Mouse (Mus musculus): ENCODE results near the gene Tspan18. TPM values are rescaled to one million over a fixed set of nuclear protein-coding genes. Genes with fewer than 3 reads are reported as not detected.

Tspan18 gene
- polyA plus RNA-seq, 1 experiment from 2014 or later = 30.2 TPM

DNA sequence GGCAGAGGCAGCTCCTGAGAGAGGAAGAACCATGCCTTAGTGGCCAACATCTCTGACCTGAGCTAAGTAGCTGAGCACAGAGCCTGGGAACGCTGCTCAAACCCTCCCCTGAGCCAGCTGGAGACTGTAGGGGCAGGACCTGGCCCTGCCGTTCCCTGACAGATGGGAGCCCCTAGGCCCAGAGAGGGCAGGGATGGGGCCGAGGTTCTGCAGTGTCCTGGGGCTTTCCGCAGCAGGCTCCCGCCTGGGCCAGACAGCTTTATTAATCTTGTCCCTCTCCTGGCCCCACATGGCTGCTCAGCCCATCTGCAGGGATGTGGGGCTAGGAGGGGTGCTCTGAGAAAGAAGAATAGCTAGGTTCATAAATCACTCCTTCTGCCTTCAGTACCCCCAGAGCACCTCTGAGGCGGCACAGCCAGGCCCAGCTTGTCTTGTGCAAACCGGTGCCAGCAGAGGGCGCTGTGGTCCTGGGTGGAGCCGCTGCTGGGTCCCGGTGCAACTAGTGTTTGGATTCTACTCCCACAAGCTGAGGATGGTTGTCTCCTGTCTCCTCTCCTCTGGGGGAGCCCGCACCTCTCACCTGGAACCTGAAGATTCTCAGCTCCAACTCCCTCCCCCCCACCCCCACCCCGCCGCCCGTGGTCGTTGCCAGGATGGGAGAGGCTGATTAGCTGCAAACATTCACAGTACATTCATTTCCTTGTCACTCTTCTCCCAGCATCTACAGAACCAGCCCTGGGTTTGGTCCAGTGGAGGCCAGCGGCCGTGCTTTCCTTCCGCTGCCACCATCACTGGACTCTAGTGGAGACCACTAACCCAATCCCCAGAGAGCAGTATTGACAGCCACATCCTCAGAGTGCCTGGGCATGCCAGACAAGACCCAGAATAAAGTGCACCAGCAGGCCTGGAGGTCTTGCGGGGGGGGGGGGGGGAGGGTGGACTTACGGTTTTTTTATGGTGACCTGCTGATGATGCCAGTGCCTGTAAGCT is 107.4 kb downstream of the Tspan18 start:
- Histone ChIP-seq H3K9ac (replicated peaks; ENCODE audit: low read depth, low read length) (peak overlapping the region; percentile 35; the same call in 1 of the 2 replicates), H3K36me3 (ENCODE audit: control insufficient read depth, insufficient read depth, low read length) (no peaks in the 10 kb centered on the region), H3K4me3 (ENCODE audit: low read depth, low read length) (no peak overlapping the region), H3K27ac (ENCODE audit: low read depth, low read length) (peak overlapping the region; percentile 65), H3K4me1 (ENCODE audit: control insufficient read depth, insufficient read depth, low read length) (peaks cover 24% of the 10 kb centered on the region), H3K27me3 (ENCODE audit: control insufficient read depth, insufficient read depth, low read length) (no peaks in the 10 kb centered on the region), H3K4me2 (ENCODE audit: low read depth, low read length) (peak overlapping the region; percentile 23; the same call in 1 of the 2 replicates), H3K9me3 (ENCODE audit: control insufficient read depth, low read length) (no peaks in the 10 kb centered on the region)
- peak; percentile 77 for ATAC-seq (ENCODE audit: low read depth)
- 3% methylated on average over 20 of the region's 20 CpGs for WGBS

DNA sequence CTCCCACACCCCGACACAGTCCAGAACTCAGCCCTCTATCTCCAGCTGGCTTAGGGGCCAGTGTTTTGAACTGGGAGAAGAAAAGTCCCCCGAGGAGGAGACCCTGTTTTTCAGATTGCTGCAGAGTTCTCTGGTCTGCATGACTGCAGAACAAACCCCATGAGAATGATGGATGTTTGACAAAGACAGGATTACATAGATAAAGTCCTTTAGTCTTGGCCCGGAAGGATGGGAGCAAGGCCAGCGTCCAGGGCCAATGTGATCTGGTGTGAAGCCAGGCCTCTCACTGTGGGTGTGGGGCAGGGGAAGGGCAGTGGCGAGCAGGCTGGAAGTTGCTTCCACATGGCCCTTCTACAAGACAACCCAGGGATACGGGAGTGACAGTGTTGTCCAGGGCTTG is 110.8 kb downstream of the Tspan18 start:
- no peak for ATAC-seq (ENCODE audit: low read depth)
- Histone ChIP-seq H3K36me3 (ENCODE audit: control insufficient read depth, insufficient read depth, low read length) (no peaks in the 10 kb centered on the region), H3K9me3 (ENCODE audit: control insufficient read depth, low read length) (no peaks in the 10 kb centered on the region), H3K27me3 (ENCODE audit: control insufficient read depth, insufficient read depth, low read length) (no peaks in the 10 kb centered on the region), H3K9ac (replicated peaks; ENCODE audit: low read depth, low read length) (no peak overlapping the region), H3K27ac (ENCODE audit: low read depth, low read length) (no peak overlapping the region), H3K4me2 (ENCODE audit: low read depth, low read length) (no peak overlapping the region), H3K4me1 (ENCODE audit: control insufficient read depth, insufficient read depth, low read length) (peaks cover 33% of the 10 kb centered on the region), H3K4me3 (ENCODE audit: low read depth, low read length) (no peak overlapping the region)
- WGBS = 64% methylated on average over 6 of the region's 6 CpGs

DNA sequence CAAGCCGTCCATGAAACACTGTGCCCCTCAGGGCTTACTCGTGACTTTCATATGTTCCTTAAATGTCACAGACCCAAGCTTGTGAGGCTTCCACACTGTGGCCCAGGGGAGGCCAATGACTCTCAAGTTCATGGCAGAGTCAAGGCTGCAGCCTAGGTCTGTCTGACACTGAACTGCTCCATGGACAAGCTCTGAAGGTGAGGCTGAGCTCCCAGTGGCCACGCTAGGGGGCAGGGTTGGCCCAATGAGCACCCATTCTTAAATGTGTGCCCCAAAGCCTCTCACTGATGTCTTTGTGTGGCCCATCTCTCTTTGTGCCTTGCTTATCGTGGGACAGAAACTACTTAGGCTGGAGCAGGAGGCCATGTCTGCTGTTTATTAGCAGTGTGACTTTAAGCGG is 113.9 kb downstream of the Tspan18 start:
- H3K27me3 ChIP-seq (ENCODE audit: control insufficient read depth, insufficient read depth, low read length) = no peaks in the 10 kb centered on the region
- H3K4me1 ChIP-seq (ENCODE audit: control insufficient read depth, insufficient read depth, low read length) = peaks cover 31% of the 10 kb centered on the region
- no peak overlapping the region for H3K4me2 ChIP-seq (ENCODE audit: low read depth, low read length)
- no peaks in the 10 kb centered on the region for H3K36me3 ChIP-seq (ENCODE audit: control insufficient read depth, insufficient read depth, low read length)
- no peaks in the 10 kb centered on the region for H3K9me3 ChIP-seq (ENCODE audit: control insufficient read depth, low read length)
- ATAC-seq (ENCODE audit: low read depth) = no peak
- no peak overlapping the region for H3K4me3 ChIP-seq (ENCODE audit: low read depth, low read length)
- peak overlapping the region; percentile 16; the same call in 1 of the 2 replicates for H3K27ac ChIP-seq (ENCODE audit: low read depth, low read length)
- 61% methylated on average over 5 of the region's 5 CpGs for WGBS
- H3K9ac ChIP-seq (replicated peaks; ENCODE audit: low read depth, low read length) = no peak overlapping the region

DNA sequence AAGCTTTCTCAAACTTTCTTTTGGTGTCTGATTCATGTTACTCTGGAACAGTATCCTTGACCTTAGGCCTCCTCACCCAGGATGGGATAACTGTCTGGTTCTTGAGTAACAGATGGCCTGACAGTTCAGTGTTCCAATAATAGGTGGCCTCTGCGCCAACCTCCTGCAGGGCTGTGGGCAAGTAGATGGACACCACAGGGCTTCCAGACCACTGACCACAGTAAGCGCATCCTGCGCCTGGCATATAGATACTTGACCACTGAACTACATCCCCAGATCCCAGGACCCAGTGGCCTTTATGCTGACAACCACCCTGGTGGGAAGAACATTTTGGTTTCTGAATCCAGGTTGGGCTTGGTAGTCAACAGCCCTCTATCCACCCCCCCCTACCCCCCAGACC is 114.7 kb downstream of the Tspan18 start:
- Histone ChIP-seq H3K36me3 (ENCODE audit: control insufficient read depth, insufficient read depth, low read length) (no peaks in the 10 kb centered on the region), H3K9ac (replicated peaks; ENCODE audit: low read depth, low read length) (no peak overlapping the region), H3K9me3 (ENCODE audit: control insufficient read depth, low read length) (no peaks in the 10 kb centered on the region), H3K4me3 (ENCODE audit: low read depth, low read length) (no peak overlapping the region), H3K4me2 (ENCODE audit: low read depth, low read length) (no peak overlapping the region), H3K4me1 (ENCODE audit: control insufficient read depth, insufficient read depth, low read length) (peaks cover 31% of the 10 kb centered on the region), H3K27ac (ENCODE audit: low read depth, low read length) (no peak overlapping the region), H3K27me3 (ENCODE audit: control insufficient read depth, insufficient read depth, low read length) (no peaks in the 10 kb centered on the region)
- no peak for ATAC-seq (ENCODE audit: low read depth)
- 100% methylated on average over 3 of the region's 3 CpGs for WGBS

DNA sequence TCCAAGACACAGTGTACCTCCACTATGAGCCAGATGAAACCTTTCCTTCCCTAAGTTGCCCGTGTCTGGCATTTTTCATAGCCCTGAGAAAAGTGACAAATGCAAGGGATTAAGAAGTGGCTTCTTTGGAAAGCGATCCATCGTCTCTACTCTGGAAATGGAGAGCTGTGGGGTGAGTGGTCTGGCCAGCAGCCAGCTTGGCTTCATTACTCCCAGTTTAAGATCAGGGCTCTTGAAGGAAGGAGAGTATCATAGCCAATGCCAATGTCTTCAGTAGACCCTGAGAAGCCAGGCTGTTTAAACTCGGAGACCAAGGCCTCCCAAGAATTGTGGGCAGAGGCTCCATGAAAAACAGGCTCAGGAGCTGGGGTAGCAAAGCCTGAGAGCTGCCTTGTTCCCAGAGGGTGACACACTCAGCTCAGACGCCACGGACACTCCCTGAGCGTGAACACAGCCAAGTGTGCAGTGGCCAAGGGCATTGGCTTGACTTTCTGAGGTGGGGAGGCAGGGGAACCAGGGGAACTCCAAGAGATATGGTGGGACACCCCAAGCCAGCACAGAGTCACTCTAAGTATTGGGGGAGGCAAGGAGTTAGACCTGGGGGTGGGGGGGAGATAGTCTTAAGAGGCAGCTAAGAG is 115.8 kb downstream of the Tspan18 start:
- peaks cover 29% of the 10 kb centered on the region for H3K4me1 ChIP-seq (ENCODE audit: control insufficient read depth, insufficient read depth, low read length)
- no peak overlapping the region for H3K27ac ChIP-seq (ENCODE audit: low read depth, low read length)
- no peaks in the 10 kb centered on the region for H3K9me3 ChIP-seq (ENCODE audit: control insufficient read depth, low read length)
- H3K27me3 ChIP-seq (ENCODE audit: control insufficient read depth, insufficient read depth, low read length) = no peaks in the 10 kb centered on the region
- WGBS = 76% methylated on average over 7 of the region's 7 CpGs
- H3K4me2 ChIP-seq (ENCODE audit: low read depth, low read length) = no peak overlapping the region
- H3K4me3 ChIP-seq (ENCODE audit: low read depth, low read length) = no peak overlapping the region
- no peak overlapping the region for H3K9ac ChIP-seq (replicated peaks; ENCODE audit: low read depth, low read length)
- H3K36me3 ChIP-seq (ENCODE audit: control insufficient read depth, insufficient read depth, low read length) = no peaks in the 10 kb centered on the region
- no peak for ATAC-seq (ENCODE audit: low read depth)

DNA sequence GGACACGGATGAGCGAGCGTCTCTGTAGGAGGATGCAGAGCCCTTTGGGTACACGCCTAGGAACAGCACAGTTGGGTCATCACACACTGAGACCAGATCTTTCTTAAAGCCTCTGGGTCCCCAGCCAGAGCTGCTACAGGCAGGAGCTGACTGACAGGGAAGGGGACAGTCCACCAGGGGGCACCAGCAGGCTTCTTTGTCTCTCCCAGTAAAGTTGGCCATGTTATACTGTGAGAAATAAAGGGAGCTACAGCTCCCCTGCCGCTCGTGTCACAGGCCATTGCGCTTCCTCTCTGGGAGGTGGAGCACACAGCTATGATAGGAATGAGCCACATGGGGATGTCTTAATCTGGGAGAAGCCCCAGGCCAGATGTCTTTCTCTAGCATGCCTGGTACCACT is 117.3 kb downstream of the Tspan18 start:
- H3K9ac ChIP-seq (replicated peaks; ENCODE audit: low read depth, low read length) = no peak overlapping the region
- ATAC-seq (ENCODE audit: low read depth) = peak; percentile 88
- H3K27me3 ChIP-seq (ENCODE audit: control insufficient read depth, insufficient read depth, low read length) = no peaks in the 10 kb centered on the region
- H3K4me1 ChIP-seq (ENCODE audit: control insufficient read depth, insufficient read depth, low read length) = peaks cover 25% of the 10 kb centered on the region
- WGBS = 12% methylated on average over 7 of the region's 7 CpGs
- H3K4me3 ChIP-seq (ENCODE audit: low read depth, low read length) = no peak overlapping the region
- no peaks in the 10 kb centered on the region for H3K36me3 ChIP-seq (ENCODE audit: control insufficient read depth, insufficient read depth, low read length)
- H3K9me3 ChIP-seq (ENCODE audit: control insufficient read depth, low read length) = no peaks in the 10 kb centered on the region
- H3K27ac ChIP-seq (ENCODE audit: low read depth, low read length) = peak overlapping the region; percentile 67
- no peak overlapping the region for H3K4me2 ChIP-seq (ENCODE audit: low read depth, low read length)

DNA sequence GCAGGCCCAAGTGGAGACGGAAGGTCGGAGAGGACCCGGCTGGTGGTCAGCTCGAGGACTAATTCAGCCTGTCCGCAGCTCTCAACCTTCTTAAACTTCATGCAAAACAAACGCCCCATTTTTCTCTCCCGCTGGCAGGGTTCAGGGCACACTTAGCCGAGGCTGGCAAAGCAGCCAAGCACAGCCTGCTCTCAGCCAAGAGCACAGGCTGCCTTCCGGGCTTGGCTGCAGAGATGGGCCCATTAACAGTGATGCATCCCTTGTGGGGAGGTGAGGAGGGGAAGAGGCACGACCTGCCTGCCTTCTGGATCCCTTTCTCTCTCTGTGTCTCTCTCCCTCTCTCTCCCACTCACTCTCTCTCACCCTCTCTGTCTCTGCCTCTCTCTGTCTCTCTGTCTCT is 118.5 kb downstream of the Tspan18 start:
- no peak for ATAC-seq (ENCODE audit: low read depth)
- H3K27me3 ChIP-seq (ENCODE audit: control insufficient read depth, insufficient read depth, low read length) = no peaks in the 10 kb centered on the region
- no peaks in the 10 kb centered on the region for H3K36me3 ChIP-seq (ENCODE audit: control insufficient read depth, insufficient read depth, low read length)
- no peaks in the 10 kb centered on the region for H3K9me3 ChIP-seq (ENCODE audit: control insufficient read depth, low read length)
- H3K4me3 ChIP-seq (ENCODE audit: low read depth, low read length) = no peak overlapping the region
- no peak overlapping the region for H3K27ac ChIP-seq (ENCODE audit: low read depth, low read length)
- 71% methylated on average over 10 of the region's 10 CpGs for WGBS
- H3K9ac ChIP-seq (replicated peaks; ENCODE audit: low read depth, low read length) = no peak overlapping the region
- H3K4me1 ChIP-seq (ENCODE audit: control insufficient read depth, insufficient read depth, low read length) = peaks cover 21% of the 10 kb centered on the region
- H3K4me2 ChIP-seq (ENCODE audit: low read depth, low read length) = no peak overlapping the region

DNA sequence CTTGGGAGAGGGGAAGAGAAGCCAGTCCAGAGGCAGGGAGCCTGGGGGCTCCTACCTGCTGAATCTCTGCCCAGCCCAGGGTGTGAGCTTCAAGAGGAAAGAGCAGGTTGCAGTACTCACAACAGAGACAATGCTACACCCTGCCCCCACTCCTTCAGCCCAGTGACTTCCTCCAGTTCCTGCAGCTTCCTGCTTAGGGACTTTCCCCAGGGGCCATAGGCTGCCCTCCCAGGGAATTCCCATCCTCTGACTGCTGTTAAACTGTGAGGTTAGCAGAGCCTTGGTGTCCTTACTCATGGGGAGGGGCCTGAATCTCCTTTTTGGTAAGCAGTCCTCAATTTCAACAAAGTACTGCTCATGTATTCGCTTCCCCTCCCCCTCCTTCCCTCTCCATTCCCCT is 120.1 kb downstream of the Tspan18 start:
- Histone ChIP-seq H3K9ac (replicated peaks; ENCODE audit: low read depth, low read length) (no peak overlapping the region), H3K36me3 (ENCODE audit: control insufficient read depth, insufficient read depth, low read length) (no peaks in the 10 kb centered on the region), H3K9me3 (ENCODE audit: control insufficient read depth, low read length) (no peaks in the 10 kb centered on the region), H3K27ac (ENCODE audit: low read depth, low read length) (no peak overlapping the region), H3K27me3 (ENCODE audit: control insufficient read depth, insufficient read depth, low read length) (no peaks in the 10 kb centered on the region), H3K4me2 (ENCODE audit: low read depth, low read length) (no peak overlapping the region), H3K4me3 (ENCODE audit: low read depth, low read length) (no peak overlapping the region), H3K4me1 (ENCODE audit: control insufficient read depth, insufficient read depth, low read length) (peaks cover 17% of the 10 kb centered on the region)
- ATAC-seq (ENCODE audit: low read depth) = no peak
- WGBS = 95% methylated on average over 1 of the region's 1 CpGs

DNA sequence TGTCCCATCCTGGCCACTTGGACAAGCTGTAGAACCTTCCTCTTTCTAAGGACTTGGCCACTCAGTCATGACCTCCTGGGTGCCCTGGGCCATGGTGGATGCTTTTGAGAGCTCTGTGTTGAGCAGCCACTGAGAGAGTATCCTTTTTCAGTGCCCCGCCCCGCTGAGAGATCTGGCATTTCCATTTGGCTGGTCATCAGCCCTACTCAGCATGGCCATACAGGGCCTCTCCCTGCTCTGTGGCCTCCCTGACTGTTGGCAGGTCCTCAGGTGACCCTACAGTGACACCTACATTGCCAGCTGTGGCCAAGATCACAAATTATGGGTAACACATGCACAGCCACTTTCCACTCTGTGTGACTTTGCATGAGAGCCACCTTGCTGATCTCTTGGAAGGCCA is 121.4 kb downstream of the Tspan18 start:
- 97% methylated on average over 2 of the region's 2 CpGs for WGBS
- no peaks in the 10 kb centered on the region for H3K9me3 ChIP-seq (ENCODE audit: control insufficient read depth, low read length)
- no peaks in the 10 kb centered on the region for H3K27me3 ChIP-seq (ENCODE audit: control insufficient read depth, insufficient read depth, low read length)
- H3K4me3 ChIP-seq (ENCODE audit: low read depth, low read length) = no peak overlapping the region
- H3K4me1 ChIP-seq (ENCODE audit: control insufficient read depth, insufficient read depth, low read length) = peaks cover 10% of the 10 kb centered on the region
- no peak overlapping the region for H3K27ac ChIP-seq (ENCODE audit: low read depth, low read length)
- no peak overlapping the region for H3K4me2 ChIP-seq (ENCODE audit: low read depth, low read length)
- H3K36me3 ChIP-seq (ENCODE audit: control insufficient read depth, insufficient read depth, low read length) = no peaks in the 10 kb centered on the region
- no peak for ATAC-seq (ENCODE audit: low read depth)
- no peak overlapping the region for H3K9ac ChIP-seq (replicated peaks; ENCODE audit: low read depth, low read length)
